Mouse (Mus musculus) gastrocnemius, postnatal 4 days (tissue): ENCODE data around the gene Cyp19a1. TPM values are rescaled to one million over a fixed set of nuclear protein-coding genes. Genes with fewer than 3 reads are reported as not detected.

Source experiments
- DNase-seq, 2 experiments: peaks; one replicate each; pipeline ENCODE4 v3.0.0; 2021 to 2022; ENCODE audit warnings: low spot score in 2 of 2, mixed read lengths in 2 of 2
- total RNA-seq, 2 experiments: library from RNA; stranded (reverse); gene quantifications; 2 replicates each; pipeline ENCODE4 v1.2.3; 2021

The Cyp19a1 gene
- total RNA-seq, 2 experiments from 2014 or later, result not detected

DNA sequence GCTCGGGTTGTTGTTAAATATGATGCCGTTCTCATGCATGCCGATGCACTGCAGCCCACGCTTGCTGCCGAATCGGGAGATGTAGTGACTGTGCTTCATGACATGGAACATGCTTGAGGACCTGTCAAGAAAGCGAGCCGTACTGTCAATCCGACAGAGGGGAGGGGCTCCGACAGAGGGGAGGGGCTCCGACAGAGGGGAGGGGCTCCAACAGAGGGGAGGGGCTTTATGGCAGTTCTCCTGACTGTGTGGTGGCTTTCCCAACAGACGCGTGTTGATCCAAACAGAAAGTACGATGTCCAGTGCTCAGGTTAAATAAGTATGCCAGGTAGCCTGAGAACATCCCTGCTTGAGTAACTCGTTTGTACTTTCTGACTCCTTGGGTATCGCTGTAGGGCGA is 87.7 kb downstream of the Cyp19a1 start:
- DNase-seq, result no peak

DNA sequence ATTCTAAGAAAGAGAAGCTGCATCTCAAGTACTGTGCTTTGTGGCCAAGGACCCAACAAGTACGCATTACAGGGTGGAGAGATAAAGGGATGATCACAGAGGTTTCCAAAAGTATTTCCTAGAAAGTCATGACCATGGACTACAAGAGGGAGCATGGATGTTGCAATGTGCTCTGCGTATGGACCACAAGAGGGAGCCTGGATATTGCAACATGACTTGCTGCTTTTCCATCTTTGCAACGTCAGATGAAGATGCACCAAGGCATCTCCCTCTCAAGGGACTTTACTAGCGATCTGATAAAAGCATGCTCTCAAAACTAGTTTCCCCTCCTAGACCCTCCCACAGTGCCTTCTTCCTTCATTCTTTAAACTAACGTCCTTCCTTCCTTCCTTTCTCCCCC is 98.4 kb downstream of the Cyp19a1 start:
- no peak for DNase-seq

DNA sequence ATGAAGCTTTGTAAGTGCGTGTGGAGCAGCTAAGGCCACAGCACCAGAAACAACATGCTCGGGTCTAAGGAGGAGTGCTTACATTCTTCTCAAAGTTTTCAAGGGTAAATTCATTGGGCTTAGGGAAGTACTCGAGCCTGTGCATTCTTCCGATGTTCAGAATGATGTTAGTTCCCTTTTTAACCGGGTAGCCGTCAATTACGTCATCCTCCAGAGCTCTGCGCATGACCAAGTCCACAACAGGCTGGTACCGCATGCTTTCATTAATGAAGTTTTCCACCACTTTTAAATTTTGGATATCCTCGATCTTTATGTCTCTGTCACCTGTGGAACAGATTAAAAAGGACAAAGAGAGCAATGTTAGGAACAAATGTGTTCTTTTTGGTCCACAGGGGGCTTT is 99.5 kb downstream of the Cyp19a1 start:
- DNase-seq, result no peak

DNA sequence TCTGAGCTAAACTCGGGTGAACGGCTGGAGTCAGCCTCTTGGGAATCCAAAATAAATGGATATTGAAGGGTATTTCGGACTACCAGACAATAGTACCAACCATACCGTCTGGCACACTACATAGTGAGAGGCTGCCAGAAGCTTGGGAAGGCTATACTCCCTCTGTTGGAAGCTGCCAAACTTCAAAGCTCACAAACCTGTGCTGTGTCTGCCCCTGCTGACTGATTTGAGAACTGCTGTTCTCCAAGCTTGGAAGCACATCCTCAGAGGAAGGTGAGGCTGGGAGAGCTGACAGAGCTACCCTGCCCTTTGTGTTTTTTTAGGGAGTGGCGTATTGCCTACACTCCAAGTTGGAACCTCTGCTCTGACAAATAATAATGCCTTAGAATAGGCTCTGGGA is 104.8 kb downstream of the Cyp19a1 start:
- DNase-seq, result no peak

DNA sequence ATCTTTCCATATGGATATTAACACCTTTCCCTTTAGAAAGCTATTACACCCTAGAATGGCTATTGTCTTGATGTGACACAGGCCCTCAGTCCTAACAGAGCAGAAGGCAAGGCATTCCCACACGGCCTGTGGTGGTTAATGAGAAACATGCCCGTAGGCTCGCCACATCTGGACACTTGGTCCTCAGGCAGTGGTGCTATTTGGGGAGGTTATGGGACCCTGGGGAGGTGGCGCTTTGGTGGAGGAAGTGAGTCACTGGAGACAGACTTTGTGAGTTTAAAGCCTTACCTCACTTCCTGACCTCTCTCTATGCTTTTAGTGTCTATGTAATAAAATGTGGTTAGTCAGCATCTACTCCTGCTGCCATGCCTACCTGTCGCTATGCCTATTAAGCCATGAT is 114.2 kb downstream of the Cyp19a1 start:
- no peak for DNase-seq

DNA sequence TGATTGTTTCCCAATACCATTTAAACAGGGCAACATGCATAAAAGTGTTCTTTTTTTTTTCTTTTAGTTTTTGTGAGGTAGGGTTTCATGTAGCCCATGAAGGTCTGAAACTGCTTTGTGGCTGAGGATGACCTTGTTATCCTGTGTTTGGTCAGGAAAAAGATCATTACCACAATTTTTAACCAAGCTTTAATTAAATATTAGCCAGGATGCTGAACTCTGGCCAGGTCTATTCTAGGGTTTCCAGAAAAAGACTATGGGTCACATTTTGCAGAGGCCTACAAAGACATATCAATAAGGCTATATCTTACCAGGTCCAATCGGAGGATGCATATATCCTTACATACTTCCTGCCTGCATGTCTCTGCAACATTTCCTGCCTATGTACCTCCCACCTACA is 128.7 kb downstream of the Cyp19a1 start:
- no peak for DNase-seq

Other genes with a start within 250 kb of the Cyp19a1 start
- gene Tnfaip8l3, start 199.7 kb downstream of the Cyp19a1 start, total RNA-seq, result under 1 TPM; 0.13 to 0.25 TPM
- gene Gldn, start 18.4 kb upstream of the Cyp19a1 start, total RNA-seq, result 1 to 10 TPM; 3.1 to 3.8 TPM
- gene Dmxl2, start 233.5 kb upstream of the Cyp19a1 start, total RNA-seq, result 1 to 10 TPM; 7.1 to 8.7 TPM